Mouse (Mus musculus): ENCODE data around the gene Dguok. TPM values are rescaled to one million over a fixed set of nuclear protein-coding genes. Genes with fewer than 3 reads are reported as not detected.

Dguok gene
- 80.3 and 85.4 TPM in 2 replicates for polyA plus RNA-seq (2012; rRNA removed)

GRCm38 (mm10) chr6:83506258-83507167, at the start of gene Dguok:
TSS of gene Dguok (minus strand) at chr6:83506969.

GRCm38 (mm10) chr6:83536028-83536794, 29.4 kb upstream of the Dguok start, which contains the start of gene Actg2:
TSS of gene Actg2 (minus strand) at chr6:83536265.

GRCm38 (mm10) chr6:83459034-83459644, 47.6 kb downstream of the Dguok start, which contains the start of gene Tet3:
TSS of gene Tet3 (minus strand) at chr6:83459084.

Other genes starting within 250 kb of the Dguok start
- 18.8 and 20.9 TPM in 2 replicates for gene Mthfd2, start 181.1 kb downstream of the Dguok start, polyA plus RNA-seq (2012; rRNA removed)
- gene Mob1a, start 181.0 kb downstream of the Dguok start, polyA plus RNA-seq (2012; rRNA removed): 28.4 and 29.6 TPM in 2 replicates
- gene Bola3, start 157.8 kb downstream of the Dguok start, polyA plus RNA-seq (2012; rRNA removed): 35.8 and 40.1 TPM in 2 replicates
- gene Tet3, start 47.9 kb downstream of the Dguok start, polyA plus RNA-seq (2012; rRNA removed): 25.2 and 26.2 TPM in 2 replicates
- gene Actg2, start 29.3 kb upstream of the Dguok start, polyA plus RNA-seq (2012; rRNA removed): 2.4 and 3.4 TPM in 2 replicates
- 34.2 and 34.6 TPM in 2 replicates for gene Stambp, start 65.8 kb upstream of the Dguok start, polyA plus RNA-seq (2012; rRNA removed)
- gene Clec4f, start 149.2 kb upstream of the Dguok start, polyA plus RNA-seq (2012; rRNA removed): not detected in 2 replicates
- gene Cd207, start 170.9 kb upstream of the Dguok start, polyA plus RNA-seq (2012; rRNA removed): not detected in 2 replicates
- 0.07 and 0.13 TPM in 2 replicates for gene Vax2, start 204.3 kb upstream of the Dguok start, polyA plus RNA-seq (2012; rRNA removed)
- gene Atp6v1b1, start 236.0 kb upstream of the Dguok start, polyA plus RNA-seq (2012; rRNA removed): 0.17 and 0.38 TPM in 2 replicates